Mouse (Mus musculus): ENCODE measurements around the gene Rab40c. TPM values are rescaled to one million over a fixed set of nuclear protein-coding genes. Genes with fewer than 3 reads are reported as not detected.

Rab40c gene
- total and polyA plus RNA-seq, 3 experiments, result 3.7 to 23.2 TPM; not detected in 1

DNA sequence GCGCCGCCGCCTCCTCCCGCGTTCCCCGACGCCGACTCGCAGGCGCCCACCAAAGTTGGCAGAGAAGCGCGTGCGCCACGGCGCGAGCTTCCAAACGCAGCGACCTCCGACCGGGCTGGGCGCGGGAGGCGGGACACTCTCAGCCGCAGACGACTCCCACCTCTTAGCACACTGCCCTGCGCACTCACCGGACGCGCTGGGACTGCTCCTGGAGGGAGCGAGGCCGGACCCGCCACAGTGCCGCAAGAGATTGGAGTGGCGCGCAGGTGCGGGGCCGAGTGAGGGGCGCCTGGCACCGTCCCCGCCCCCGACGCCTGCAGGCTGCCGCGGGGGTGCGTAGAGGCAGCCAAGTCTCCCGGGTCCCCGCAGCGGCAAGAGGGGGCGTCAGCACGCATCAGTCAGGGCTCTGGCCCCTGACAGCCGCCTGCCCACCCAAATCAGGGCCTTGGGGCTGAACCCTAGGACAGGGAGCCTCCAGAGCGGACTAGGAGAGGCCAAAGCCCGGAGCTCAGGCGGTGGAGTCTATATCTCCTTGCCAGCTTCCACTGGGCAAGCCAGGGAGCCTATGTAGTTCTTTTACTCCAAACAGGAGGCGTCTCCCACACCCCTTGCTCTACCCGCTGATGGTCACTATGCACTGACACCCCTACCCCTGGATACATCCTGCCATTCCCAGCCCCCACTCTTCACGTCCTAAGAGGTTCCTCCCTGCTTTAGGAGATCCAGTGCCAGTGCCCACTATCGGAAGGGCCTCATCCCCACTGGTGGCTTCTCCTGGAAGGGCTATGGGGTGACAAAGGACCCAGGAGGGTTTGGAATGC, 32.5 kb upstream of the Rab40c start, which contains the start of gene A930017K11Rik:
Gene A930017K11Rik (minus strand): TSS at position 763 of the 821 bp plus-strand sequence.
- no peaks in the 10 kb centered on the region for H3K79me2 ChIP-seq (ENCODE audit: control insufficient read depth, insufficient read depth, low read length, poor library complexity)
- H3K27ac ChIP-seq (ENCODE audit: control insufficient read depth, low read depth, low read length), result no peak within 1 kb of the TSS
- H3K9ac ChIP-seq (ENCODE audit: control insufficient read depth, low read depth, low read length, poor library complexity, severe bottlenecking), result no peak within 1 kb of the TSS
- no peak for DNase-seq (ENCODE audit: low read depth, low spot score)
- H3K36me3 ChIP-seq (ENCODE audit: control insufficient read depth in 1 of 2, insufficient read depth in 2 of 2, low read length in 2 of 2), result no peaks in the 10 kb centered on the region
- no peak for TF ChIP-seq NELFE (IDR thresholded peaks at IDR 0.05; ENCODE audit: low read depth, low read length)
- TF ChIP-seq GABPA (IDR thresholded peaks at IDR 0.05; ENCODE audit: low read depth, low read length), result no peak
- TF ChIP-seq RAD21 (IDR thresholded peaks at IDR 0.05; ENCODE audit: low read depth, low read length), result no peak
- TF ChIP-seq TCF12 (IDR thresholded peaks at IDR 0.05; ENCODE audit: low read depth, low read length), result no peak
- TF ChIP-seq MEF2A (IDR thresholded peaks at IDR 0.05; ENCODE audit: extremely low read depth, insufficient replicate concordance, low read depth, low read length, poor library complexity, severe bottlenecking), result no peak
- TF ChIP-seq ETS1 (IDR thresholded peaks at IDR 0.05; ENCODE audit: low read depth, low read length), result no peak
- no peak for TF ChIP-seq ZMIZ1 (IDR thresholded peaks at IDR 0.05; ENCODE audit: low read depth, low read length)
- TF ChIP-seq POLR2A (IDR thresholded peaks at IDR 0.05; ENCODE audit: control insufficient read depth in 1 of 2, insufficient read depth in 1 of 2, low read depth in 1 of 2, low read length in 2 of 2, poor library complexity in 1 of 2), result no peak
- TF ChIP-seq E2F4 (IDR thresholded peaks at IDR 0.05; ENCODE audit: borderline replicate concordance, low read depth, low read length), result no peak
- TF ChIP-seq POLR2AphosphoS2 (IDR thresholded peaks at IDR 0.05; ENCODE audit: low read length), result no peak
- no peak for TF ChIP-seq TBP (IDR thresholded peaks at IDR 0.05; ENCODE audit: low read depth, low read length)
- no peak for TF ChIP-seq SMC3 (IDR thresholded peaks at IDR 0.05; ENCODE audit: low read depth, low read length)
- H3K27me3 ChIP-seq (ENCODE audit: control insufficient read depth in 1 of 2, insufficient read depth in 2 of 2, low read length in 2 of 2), result no peaks in the 10 kb centered on the region
- H3K9me3 ChIP-seq (replicated peaks; ENCODE audit: insufficient read depth, low read length), result no peaks in the 10 kb centered on the region
- no peak within 1 kb of the TSS for H3K4me3 ChIP-seq (ENCODE audit: control insufficient read depth in 1 of 2, insufficient read depth in 1 of 2, low read depth in 2 of 2, low read length in 2 of 2)
- H3K4me1 ChIP-seq (ENCODE audit: control insufficient read depth in 1 of 2, insufficient read depth in 2 of 2, low read length in 2 of 2), result no peaks in the 10 kb centered on the region

DNA sequence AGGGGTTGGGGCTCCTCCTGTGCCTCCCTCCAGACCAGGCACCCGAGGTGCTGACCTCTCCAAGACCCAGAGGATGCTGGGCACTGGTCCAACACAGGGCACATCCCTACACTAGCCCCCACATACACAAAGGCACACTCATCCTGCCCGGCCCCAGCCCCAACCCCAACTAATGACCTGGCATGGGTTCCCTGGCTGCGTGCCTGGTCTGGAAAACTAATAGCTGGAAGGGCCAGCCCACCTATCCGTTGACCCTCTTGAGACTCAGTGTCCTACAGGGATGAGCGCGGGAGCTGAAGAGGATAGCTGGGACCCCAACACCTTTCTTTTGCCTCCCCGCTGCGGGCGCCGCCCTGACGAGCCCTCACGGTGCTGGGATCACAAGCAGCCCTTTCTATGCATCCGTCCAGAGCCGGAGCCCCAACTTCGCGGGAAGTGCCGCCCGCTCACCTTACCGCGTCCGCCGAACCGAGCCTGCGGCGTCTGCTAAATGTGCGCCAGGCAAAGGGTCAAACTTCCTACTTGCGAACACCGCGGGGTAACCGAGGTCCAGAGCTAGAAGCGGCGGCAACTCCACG, 31.8 kb upstream of the Rab40c start:
- no peak overlapping the region for H3K27ac ChIP-seq (ENCODE audit: control insufficient read depth, low read depth, low read length)
- H3K36me3 ChIP-seq (ENCODE audit: control insufficient read depth in 1 of 2, insufficient read depth in 2 of 2, low read length in 2 of 2), result no peaks in the 10 kb centered on the region
- no peak overlapping the region for H3K9ac ChIP-seq (ENCODE audit: control insufficient read depth, low read depth, low read length, poor library complexity, severe bottlenecking)
- peaks cover 0 to 3% of the 10 kb centered on the region in 2 experiments; a peak in 1 of 4 replicates for H3K4me1 ChIP-seq (ENCODE audit: control insufficient read depth in 1 of 2, insufficient read depth in 2 of 2, low read length in 2 of 2)
- H3K9me3 ChIP-seq (replicated peaks; ENCODE audit: insufficient read depth, low read length), result no peaks in the 10 kb centered on the region
- no peak for TF ChIP-seq POLR2AphosphoS2 (IDR thresholded peaks at IDR 0.05; ENCODE audit: low read length)
- no peak for TF ChIP-seq SIN3A (IDR thresholded peaks at IDR 0.05; ENCODE audit: low read length)
- no peak overlapping the region for H3K4me3 ChIP-seq (ENCODE audit: control insufficient read depth in 1 of 2, insufficient read depth in 1 of 2, low read depth in 2 of 2, low read length in 2 of 2)
- no peaks in the 10 kb centered on the region for H3K27me3 ChIP-seq (ENCODE audit: control insufficient read depth in 1 of 2, insufficient read depth in 2 of 2, low read length in 2 of 2)
- DNase-seq (ENCODE audit: low read depth, low spot score), result no peak
- no peaks in the 10 kb centered on the region for H3K79me2 ChIP-seq (ENCODE audit: control insufficient read depth, insufficient read depth, low read length, poor library complexity)

Measured in MEL (cell line).